Mouse (Mus musculus) limb, embryonic 10.5 days (tissue): ENCODE data around the gene Gm49510. TPM values are rescaled to one million over a fixed set of nuclear protein-coding genes. Genes with fewer than 3 reads are reported as not detected.

Source experiments
- DNase-seq: peaks from one replicate; pipeline ENCODE4 v3.0.0-alpha.2; 2017; ENCODE audit warnings: low spot score
- H3K27ac ChIP-seq: fragments of 300-500 bp; sonication (generic); 2 replicates; pipeline ENCODE4 v1.5.1; 2016; ENCODE audit warnings: mild to moderate bottlenecking
- H3K27me3 ChIP-seq: fragments of 300-500 bp; sonication (generic); 2 replicates; pipeline ENCODE4 v1.6.1; 2016; ENCODE audit warnings: low read depth, mild to moderate bottlenecking; ENCODE audit not compliant: poor library complexity, severe bottlenecking
- H3K36me3 ChIP-seq: fragments of 300-500 bp; sonication (generic); 2 replicates; pipeline ENCODE4 v1.6.1; 2016; ENCODE audit warnings: mild to moderate bottlenecking, moderate library complexity
- H3K4me1 ChIP-seq: fragments of 300-500 bp; sonication (generic); 2 replicates; pipeline ENCODE4 v1.6.1; 2016
- H3K4me3 ChIP-seq: fragments of 300-500 bp; sonication (generic); 2 replicates; pipeline ENCODE4 v1.5.1; 2016; ENCODE audit warnings: mild to moderate bottlenecking, moderate library complexity
- H3K9me3 ChIP-seq: fragments of 300-500 bp; sonication (generic); replicated peaks from 2 replicates; pipeline ENCODE4 v1.6.1; 2016; ENCODE audit warnings: mild to moderate bottlenecking
- WGBS: fragments of 180-500 bp; shearing (Covaris S2); methylation state at CpG from one replicate; pipeline ENCODE4 v1.1.7; 2016; 5-methylcytosine and 5-hydroxymethylcytosine counted together
- polyA plus RNA-seq: library from polyadenylated mRNA; unstranded; fragments of >200 nt; fragmentation: Nextera tagmentation; extraction: Ambion mirVana; gene quantifications from 2 replicates; pipeline ENCODE4 v1.2.1, GENCODE M21; 2016

Gm49510 gene
- polyA plus RNA-seq, 1 experiment from 2014 or later: 0.13 TPM

DNA sequence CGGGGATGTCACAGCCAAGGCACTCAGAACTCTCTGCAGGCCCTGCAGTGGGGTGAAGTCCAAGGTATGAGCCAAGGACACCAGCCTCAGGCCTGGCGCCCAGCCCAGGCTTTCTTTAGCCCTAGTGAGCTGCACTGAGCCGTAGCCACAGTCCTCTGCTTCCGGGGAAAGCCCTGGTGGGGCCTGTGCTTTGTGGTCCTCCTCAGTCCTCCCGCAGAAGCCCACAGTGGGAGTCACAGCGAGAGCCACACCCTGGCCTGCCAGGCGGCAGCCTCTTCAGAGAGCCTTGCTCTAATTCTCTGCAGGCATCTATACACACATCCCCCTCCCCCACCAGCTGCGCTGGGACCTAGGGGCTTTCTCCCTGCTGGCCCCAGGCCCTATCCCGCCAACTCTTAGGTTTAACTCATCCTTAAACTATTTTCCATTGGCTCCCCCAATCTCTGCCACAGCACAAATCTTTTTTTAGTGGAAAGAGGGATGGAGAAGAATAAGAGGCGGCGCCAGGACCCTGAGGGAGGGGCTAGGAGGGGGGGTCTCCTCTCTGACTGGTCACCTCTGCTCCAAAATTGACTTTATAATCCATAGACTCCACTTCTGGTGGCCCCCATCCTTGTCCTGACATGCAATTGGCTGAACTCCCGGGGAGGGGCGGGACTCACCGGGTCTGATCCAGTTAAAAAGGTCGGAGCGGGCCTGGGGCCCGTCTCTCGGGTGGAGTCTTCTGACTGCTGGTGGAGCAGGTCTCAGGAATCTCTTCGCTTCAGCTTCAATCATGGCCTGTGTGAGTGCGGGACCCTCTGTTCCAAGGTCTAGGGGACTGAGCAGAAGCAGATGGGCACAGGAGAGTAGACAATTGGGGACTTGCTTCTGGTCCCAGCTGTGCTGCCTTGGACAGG, 26.8 kb downstream of the Gm49510 start, which contains the start of gene Lgals1:
Gene Lgals1, plus strand, starts transcription at position 705 of the 899 bp plus-strand sequence.
- Histone ChIP-seq H3K4me1 (peaks cover 52% of the 10 kb centered on the region), H3K4me3 (peak within 1 kb of the TSS; percentile 56), H3K36me3 (peaks cover 21% of the 10 kb centered on the region), H3K27ac (peak within 1 kb of the TSS; percentile 92), H3K27me3 (no peaks in the 10 kb centered on the region), H3K9me3 (no peaks in the 10 kb centered on the region)
- 7% methylated on average over 20 of the region's 20 CpGs for WGBS
- peak; percentile 87 for DNase-seq

DNA sequence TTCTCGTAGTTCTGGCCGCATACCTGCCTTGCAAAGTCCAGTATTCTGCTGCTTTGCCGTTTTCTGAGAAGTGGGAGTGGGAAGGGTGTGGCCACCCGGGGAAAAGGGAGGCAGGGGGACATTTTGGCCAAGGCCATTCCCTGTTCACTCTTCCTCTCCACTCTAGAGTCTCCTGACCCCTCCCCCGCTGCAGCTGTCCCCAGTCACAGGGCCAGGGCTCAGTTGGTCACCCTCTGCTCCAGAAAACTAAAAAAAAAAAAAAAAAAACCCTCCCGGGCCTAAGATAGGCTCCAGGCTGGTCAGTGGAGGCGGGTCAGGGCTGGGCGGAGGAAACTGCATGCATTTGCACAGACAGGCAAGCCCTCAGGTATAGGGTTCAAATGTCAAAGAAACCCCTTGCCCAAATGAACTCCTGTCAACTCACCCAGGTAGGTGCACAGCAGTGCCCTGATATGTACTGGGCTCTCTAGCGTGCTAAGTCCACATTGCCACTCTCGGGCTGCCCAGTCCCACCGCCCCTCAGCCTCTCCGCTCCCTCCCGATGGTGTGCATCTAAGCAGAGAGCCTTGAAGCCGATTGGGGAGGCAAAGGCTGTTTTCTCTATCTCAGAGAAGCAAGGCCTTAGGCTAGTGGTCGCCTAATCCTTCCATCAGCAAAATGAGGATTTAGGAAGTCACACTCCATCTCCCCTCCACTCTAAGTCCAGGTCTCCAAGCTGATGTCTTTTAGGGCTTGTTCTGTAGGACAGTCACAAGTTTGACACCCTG, 27.7 kb downstream of the Gm49510 start:
- Histone ChIP-seq H3K27me3 (no peaks in the 10 kb centered on the region), H3K4me1 (peaks cover 52% of the 10 kb centered on the region)
- no peak for DNase-seq

DNA sequence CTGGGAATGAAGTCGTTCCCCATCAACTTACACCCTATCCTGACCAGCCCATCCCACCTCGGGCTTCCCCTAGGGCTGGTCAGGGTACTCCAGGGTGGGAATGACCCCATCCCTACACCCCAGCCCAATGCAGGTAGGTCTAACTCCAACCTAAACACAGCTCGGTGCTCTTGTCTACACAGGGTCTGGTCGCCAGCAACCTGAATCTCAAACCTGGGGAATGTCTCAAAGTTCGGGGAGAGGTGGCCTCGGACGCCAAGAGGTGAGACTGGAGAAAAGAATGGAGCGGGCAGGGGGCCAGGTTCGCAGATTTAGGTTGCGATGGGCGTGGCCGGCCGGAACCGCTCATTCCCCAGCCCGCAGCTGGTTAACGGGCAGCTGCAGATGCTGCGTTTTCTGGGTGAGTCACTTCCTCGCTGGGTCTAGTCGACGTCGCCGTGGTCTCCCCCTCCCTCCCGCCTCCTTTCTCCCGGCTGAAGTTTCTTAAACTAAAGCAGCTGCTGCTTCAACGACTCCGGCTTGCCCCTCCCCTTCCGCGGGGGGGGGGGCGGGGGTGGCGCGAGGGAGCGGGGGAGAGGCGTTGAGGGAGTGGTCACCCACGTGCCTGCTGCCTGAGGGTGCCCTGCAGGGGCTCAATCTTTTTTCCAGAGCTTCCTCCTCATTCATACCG, 28.5 kb downstream of the Gm49510 start:
- no peaks in the 10 kb centered on the region for H3K27me3 ChIP-seq
- H3K9me3 ChIP-seq: no peaks in the 10 kb centered on the region
- peak overlapping the region; percentile 56 for H3K4me3 ChIP-seq
- WGBS: under 1% methylated on average over 33 of the region's 35 CpGs
- peak; percentile 93 for DNase-seq
- H3K36me3 ChIP-seq: peaks cover 21% of the 10 kb centered on the region
- H3K27ac ChIP-seq: peak overlapping the region; percentile 92
- peaks cover 52% of the 10 kb centered on the region for H3K4me1 ChIP-seq

More for the DNA sequence above, 27.7 kb downstream of the Gm49510 start:
- Histone ChIP-seq H3K4me3 (peak overlapping the region; percentile 56), H3K27ac (peak overlapping the region; percentile 92), H3K9me3 (no peaks in the 10 kb centered on the region), H3K36me3 (peaks cover 21% of the 10 kb centered on the region)
- 17% methylated on average over 15 of the region's 15 CpGs for WGBS

DNA sequence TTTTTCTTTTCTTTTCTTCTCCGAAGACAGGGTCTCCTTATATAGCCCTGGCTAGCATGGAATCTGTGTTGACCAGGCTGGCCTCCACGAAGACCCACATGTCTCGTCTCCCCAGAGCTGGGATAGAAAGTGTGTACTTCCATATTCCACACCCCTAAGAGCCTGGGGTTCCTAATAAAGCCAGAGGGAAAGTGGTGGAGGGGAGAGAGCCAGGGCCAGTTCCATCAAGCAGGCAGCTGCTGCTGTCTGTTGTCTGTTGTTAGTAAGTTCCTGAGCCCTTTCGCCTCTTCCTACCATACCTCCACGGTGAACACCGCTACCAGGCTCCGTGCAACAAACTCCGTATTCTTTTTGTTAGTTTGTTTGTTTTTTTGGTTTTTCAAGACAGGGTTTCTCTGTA, 29.1 kb downstream of the Gm49510 start:
- WGBS: 52% methylated on average over 8 of the region's 8 CpGs
- Histone ChIP-seq H3K36me3 (peaks cover 21% of the 10 kb centered on the region), H3K27ac (peak overlapping the region; percentile 92), H3K9me3 (no peaks in the 10 kb centered on the region), H3K4me3 (peak overlapping the region; percentile 56), H3K27me3 (no peaks in the 10 kb centered on the region), H3K4me1 (peaks cover 47% of the 10 kb centered on the region)
- DNase-seq: no peak

DNA sequence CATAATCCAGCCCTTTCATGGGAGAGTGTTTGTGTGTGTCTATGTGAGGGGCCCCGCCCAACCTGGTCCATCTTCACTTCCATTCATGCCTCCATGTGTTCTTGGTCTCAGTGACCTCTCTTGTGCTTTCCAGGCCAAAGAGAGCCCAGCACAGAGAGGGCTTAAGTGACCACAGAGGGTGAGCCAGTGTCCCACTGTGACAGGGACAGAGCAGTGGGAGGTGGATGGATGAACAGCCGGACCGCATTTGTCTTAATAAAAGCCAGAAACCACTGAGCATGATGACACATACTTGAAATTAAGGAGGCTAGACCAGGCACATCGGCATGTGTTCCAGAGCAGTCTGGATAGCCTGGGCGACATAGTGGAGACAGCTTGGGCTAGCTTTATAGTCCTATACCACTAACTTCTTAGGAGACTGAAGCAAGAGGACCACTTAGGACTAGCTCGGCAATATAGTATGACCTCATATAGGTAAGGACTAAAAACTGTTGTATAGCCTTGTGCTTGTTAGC, 30.8 kb downstream of the Gm49510 start:
- no peak for DNase-seq
- Histone ChIP-seq H3K9me3 (no peaks in the 10 kb centered on the region), H3K27me3 (no peaks in the 10 kb centered on the region), H3K36me3 (peaks cover 21% of the 10 kb centered on the region), H3K27ac (no peak overlapping the region), H3K4me3 (no peak overlapping the region), H3K4me1 (peaks cover 38% of the 10 kb centered on the region)
- WGBS: 95% methylated on average over 6 of the region's 6 CpGs

DNA sequence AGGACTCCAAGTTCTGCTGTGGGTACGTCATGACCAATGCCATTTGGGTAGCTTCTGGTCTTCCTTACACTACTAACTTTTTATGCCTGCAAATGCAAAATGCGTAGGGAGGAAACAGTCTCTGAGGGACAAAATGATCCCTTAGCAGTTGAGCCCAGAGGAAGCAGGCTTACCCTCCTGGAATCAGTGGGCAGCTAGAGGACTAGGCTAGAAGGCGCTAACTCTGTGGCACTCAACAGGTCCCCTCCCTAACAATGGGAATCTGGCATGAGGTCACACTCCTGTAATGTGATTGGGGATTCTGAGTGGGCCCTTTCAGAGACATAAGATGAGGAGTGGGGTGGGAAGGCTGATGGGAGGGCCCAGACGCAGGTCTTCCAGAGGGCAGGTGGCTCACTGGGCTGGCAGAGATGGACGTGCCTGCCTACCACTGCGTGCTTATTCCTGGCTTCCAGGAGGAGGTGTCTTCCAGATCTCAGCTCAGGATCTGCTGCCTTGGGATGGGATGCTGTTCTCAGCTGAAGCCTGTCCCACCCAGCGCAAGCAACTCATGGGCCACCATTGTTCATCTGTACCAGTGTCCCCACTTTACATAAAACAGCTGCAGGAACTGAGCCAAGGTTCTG, 31.4 kb downstream of the Gm49510 start:
- DNase-seq: no peak
- H3K4me3 ChIP-seq: no peak overlapping the region
- H3K9me3 ChIP-seq: no peaks in the 10 kb centered on the region
- no peaks in the 10 kb centered on the region for H3K27me3 ChIP-seq
- H3K4me1 ChIP-seq: peaks cover 38% of the 10 kb centered on the region
- no peak overlapping the region for H3K27ac ChIP-seq
- H3K36me3 ChIP-seq: peaks cover 21% of the 10 kb centered on the region
- WGBS: 90% methylated on average over 7 of the region's 7 CpGs

DNA sequence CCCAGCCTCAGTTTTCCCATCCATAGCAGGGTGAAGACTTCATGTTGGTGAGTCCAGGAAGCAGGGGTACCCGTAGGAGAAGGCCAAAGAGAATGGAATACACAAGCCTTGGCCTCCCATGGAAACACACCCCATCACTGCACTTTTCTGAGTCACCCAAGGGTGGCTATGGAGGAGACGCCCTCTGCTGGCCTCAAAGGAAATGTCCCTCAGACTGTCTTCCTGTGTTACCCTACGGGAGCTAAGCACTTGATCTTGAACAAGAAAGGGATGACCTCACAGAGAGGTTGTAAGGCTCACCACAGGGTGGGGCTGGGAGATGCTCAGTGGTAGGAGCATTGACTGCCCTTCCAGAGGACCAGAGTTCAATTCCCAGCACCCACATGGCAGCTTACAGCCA, 32.1 kb downstream of the Gm49510 start:
- no peak overlapping the region for H3K4me3 ChIP-seq
- WGBS: 28% methylated on average over 3 of the region's 3 CpGs
- no peaks in the 10 kb centered on the region for H3K9me3 ChIP-seq
- DNase-seq: no peak
- no peaks in the 10 kb centered on the region for H3K27me3 ChIP-seq
- H3K27ac ChIP-seq: no peak overlapping the region
- peaks cover 25% of the 10 kb centered on the region for H3K36me3 ChIP-seq
- H3K4me1 ChIP-seq: peaks cover 38% of the 10 kb centered on the region

DNA sequence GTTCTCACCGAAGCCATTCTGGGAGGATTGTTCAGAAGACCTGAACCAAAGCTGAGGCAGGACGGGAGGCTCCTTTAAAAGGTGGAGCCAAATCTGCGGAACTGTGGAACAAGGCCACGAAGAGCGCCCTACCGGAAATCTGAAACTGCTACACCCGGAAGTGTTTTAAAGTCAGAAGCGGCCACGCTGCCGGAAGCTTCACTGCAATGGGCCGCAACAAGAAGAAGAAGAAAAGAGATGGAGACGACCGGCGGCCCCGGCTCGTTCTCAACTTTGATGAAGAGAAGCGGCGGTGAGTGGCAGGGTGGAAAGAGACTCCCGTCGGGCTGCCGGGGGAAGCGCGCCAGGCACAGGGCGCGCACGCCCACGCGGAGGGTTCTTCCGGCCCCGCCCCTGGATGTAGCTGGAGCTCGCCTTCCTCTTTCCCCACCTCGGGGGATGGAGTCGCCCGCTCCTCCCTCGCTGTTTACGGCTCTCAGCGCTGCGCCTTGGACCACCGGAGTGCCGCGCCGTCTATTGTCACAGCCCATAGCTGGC, 35.4 kb downstream of the Gm49510 start, which contains the start of gene Nol12:
Gene Nol12, plus strand, starts transcription at position 150 of the 537 bp plus-strand sequence.
- Histone ChIP-seq H3K9me3 (no peaks in the 10 kb centered on the region), H3K27ac (peak within 1 kb of the TSS; percentile 90), H3K4me3 (peak within 1 kb of the TSS; percentile 85), H3K4me1 (peaks cover 17% of the 10 kb centered on the region), H3K36me3 (peaks cover 46% of the 10 kb centered on the region), H3K27me3 (no peaks in the 10 kb centered on the region)
- DNase-seq: peak; percentile 91
- under 1% methylated on average over 42 of the region's 42 CpGs for WGBS

DNA sequence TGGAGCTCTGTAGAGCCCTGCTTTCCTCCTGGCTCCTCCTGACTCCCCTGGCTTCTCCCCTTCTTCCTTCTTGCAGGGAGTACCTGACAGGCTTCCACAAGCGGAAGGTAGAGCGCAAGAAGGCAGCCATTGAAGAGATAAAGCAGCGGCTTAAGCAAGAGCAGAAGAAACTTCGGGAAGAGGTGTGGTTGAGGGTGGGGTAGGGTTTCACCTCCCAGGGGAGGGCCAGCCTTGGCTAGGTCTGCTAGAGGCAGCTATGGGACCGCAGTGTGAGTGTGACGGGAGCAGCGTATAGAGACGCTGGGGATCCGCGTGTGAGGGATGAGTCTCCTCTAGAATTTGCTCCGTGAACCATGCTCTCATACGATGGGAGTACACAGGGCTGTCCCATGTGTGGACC, 36.9 kb downstream of the Gm49510 start:
- H3K4me3 ChIP-seq: peak overlapping the region; percentile 85

DNA sequence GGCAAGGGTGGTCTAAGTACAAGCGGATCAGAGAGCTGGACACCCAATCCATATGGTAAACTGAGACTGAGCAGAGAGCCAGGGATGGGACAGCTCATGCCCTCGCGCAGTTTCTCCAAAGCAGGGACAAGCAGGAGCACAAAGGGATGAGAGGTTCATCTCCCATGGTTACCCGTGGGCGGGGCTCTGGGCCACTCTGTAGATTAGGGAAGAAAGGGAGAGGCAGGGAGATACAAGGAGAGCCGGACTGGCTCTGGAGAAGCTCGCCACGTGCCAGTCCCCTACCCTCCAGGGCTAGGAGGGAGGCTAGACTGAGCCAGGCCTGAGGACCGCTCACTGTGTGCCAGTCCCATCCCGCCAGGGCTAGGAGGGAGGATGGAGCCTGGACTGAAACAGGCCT, 37.8 kb downstream of the Gm49510 start:
- Histone ChIP-seq H3K36me3 (peaks cover 60% of the 10 kb centered on the region), H3K27me3 (no peaks in the 10 kb centered on the region), H3K27ac (no peak overlapping the region), H3K9me3 (no peaks in the 10 kb centered on the region), H3K4me1 (peaks cover 17% of the 10 kb centered on the region), H3K4me3 (no peak overlapping the region)
- 94% methylated on average over 10 of the region's 10 CpGs for WGBS
- no peak for DNase-seq

More for the DNA sequence above, 36.9 kb downstream of the Gm49510 start:
- no peak for DNase-seq
- Histone ChIP-seq H3K27ac (peak overlapping the region; percentile 9; the same call in 1 of the 2 replicates), H3K9me3 (no peaks in the 10 kb centered on the region), H3K36me3 (peaks cover 54% of the 10 kb centered on the region), H3K4me1 (peaks cover 17% of the 10 kb centered on the region), H3K27me3 (no peaks in the 10 kb centered on the region)
- WGBS: 90% methylated on average over 12 of the region's 12 CpGs

DNA sequence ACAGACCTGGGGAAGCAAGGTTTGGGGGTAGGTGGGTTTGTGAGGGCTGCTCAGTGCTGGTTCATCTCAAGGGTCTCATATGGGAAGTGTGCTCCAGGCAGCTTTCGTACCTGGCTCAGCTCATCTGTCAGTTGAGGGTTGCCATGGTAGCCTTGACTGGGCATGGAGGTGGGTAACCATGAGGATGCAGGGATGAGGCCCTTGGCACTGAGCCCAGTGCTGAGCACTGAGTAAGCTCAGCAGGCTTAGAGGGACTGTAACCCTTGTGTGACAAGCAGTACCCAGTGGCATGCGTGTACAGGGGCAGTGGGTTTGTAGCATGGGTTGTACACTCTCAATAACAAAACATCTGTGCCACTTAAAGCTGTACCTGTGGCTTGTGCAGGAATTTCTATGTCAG, 38.5 kb downstream of the Gm49510 start:
- Histone ChIP-seq H3K4me1 (peaks cover 23% of the 10 kb centered on the region), H3K27ac (no peak overlapping the region), H3K4me3 (no peak overlapping the region), H3K9me3 (no peaks in the 10 kb centered on the region), H3K36me3 (peaks cover 60% of the 10 kb centered on the region), H3K27me3 (no peaks in the 10 kb centered on the region)
- DNase-seq: no peak
- 96% methylated on average over 2 of the region's 2 CpGs for WGBS

DNA sequence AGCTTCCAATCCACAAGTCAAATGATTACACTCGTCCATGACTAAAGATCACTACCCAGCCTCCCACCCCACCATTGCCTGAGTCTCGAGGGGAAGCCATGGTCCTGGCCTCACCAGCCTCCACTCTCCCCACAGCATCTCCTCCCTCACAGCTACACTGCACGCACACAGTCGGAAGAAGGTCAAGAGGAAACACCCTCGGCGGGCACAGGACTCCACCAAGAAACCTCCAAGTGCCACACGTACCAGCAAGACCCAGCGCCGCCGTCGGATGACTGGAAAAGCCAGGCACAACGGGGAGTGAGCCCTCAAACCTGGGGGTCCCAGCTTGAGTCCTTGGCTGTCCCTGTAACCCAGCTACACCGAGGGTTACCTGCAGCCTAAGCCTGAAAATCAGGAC, 40.9 kb downstream of the Gm49510 start:
- Histone ChIP-seq H3K36me3 (peaks cover 60% of the 10 kb centered on the region), H3K9me3 (no peaks in the 10 kb centered on the region), H3K27ac (no peak overlapping the region), H3K4me1 (peaks cover 23% of the 10 kb centered on the region), H3K27me3 (no peaks in the 10 kb centered on the region), H3K4me3 (no peak overlapping the region)
- 93% methylated on average over 13 of the region's 13 CpGs for WGBS
- DNase-seq: no peak
